Mouse (Mus musculus) liver, adult 2 months (tissue): Measurements from ENCODE around the gene Cdc6. TPM values are rescaled to one million over a fixed set of nuclear protein-coding genes. Genes with fewer than 3 reads are reported as not detected.

ENCODE experiments used
- DNase-seq: peaks from one replicate; pipeline ENCODE4 v3.0.0-alpha.2; 2011; ENCODE audit warnings: low read depth, low spot score; ENCODE audit errors: extremely low read depth
- H3K27ac ChIP-seq: fragments of 200-500 bp; replicated peaks from 2 replicates; pipeline ENCODE4 v1.5.1; 2012; ENCODE audit warnings: low read depth, mild to moderate bottlenecking, control low read depth, inconsistent platforms, low read length; ENCODE audit not compliant: insufficient read depth
- H3K27me3 ChIP-seq: fragments of 200-500 bp; 2 replicates; pipeline ENCODE4 v1.6.1; 2012; ENCODE audit warnings: mild to moderate bottlenecking, moderate library complexity, low read length, inconsistent platforms; ENCODE audit not compliant: control insufficient read depth, insufficient read depth
- H3K36me3 ChIP-seq: fragments of 200-500 bp; 2 replicates; pipeline ENCODE4 v1.6.1; 2012; ENCODE audit warnings: low read length, inconsistent platforms; ENCODE audit not compliant: control insufficient read depth, insufficient read depth
- H3K4me1 ChIP-seq: fragments of 200-500 bp; 2 replicates; pipeline ENCODE4 v1.6.1; 2011; ENCODE audit warnings: low read length; ENCODE audit not compliant: control insufficient read depth, insufficient read depth
- H3K4me3 ChIP-seq: fragments of 200-500 bp; 2 replicates; pipeline ENCODE4 v1.5.1; 2011; ENCODE audit warnings: low read depth, mild to moderate bottlenecking, control low read depth, low read length, moderate library complexity; ENCODE audit not compliant: insufficient read depth
- H3K79me2 ChIP-seq: fragments of 200-500 bp; 2 replicates; pipeline ENCODE4 v1.6.1; 2012; ENCODE audit warnings: inconsistent platforms, mild to moderate bottlenecking, low read length, moderate library complexity; ENCODE audit not compliant: control insufficient read depth, insufficient read depth
- H3K9ac ChIP-seq: fragments of 200-500 bp; 2 replicates; pipeline ENCODE4 v1.6.1; 2012; ENCODE audit warnings: low read depth, mild to moderate bottlenecking, control low read depth, inconsistent platforms, low read length
- CTCF ChIP-seq: fragments of 200-500 bp; IDR thresholded peaks from 2 replicates; pipeline ENCODE4 v1.5.1; 2011; ENCODE audit warnings: low read depth, low read length, control low read depth
- POLR2A ChIP-seq: fragments of 200-500 bp; IDR thresholded peaks from 2 replicates; pipeline ENCODE4 v1.6.1; 2011; ENCODE audit warnings: low read length, control low read depth; ENCODE audit not compliant: insufficient read depth; ENCODE audit errors: extremely low read depth
- WGBS: fragments of 180-500 bp; shearing (Covaris S2); methylation state at CpG from one replicate; pipeline ENCODE4 v1.1.7; 2018; 5-methylcytosine and 5-hydroxymethylcytosine counted together
- polyA plus RNA-seq: library from polyadenylated mRNA; depleted of rRNA; stranded (reverse); fragments of >200 nt; gene quantifications from 2 replicates; pipeline ENCODE4 v1.2.3, GENCODE M21; 2012
- total RNA-seq: library from RNA; depleted of rRNA; stranded (reverse); fragments of >200 nt; gene quantifications from 2 replicates; pipeline ENCODE4 v1.2.3, GENCODE M21; 2014

Gene Cdc6
- total and polyA plus RNA-seq, 2 experiments, result 0.07 to 0.09 TPM

GRCm38 (mm10) chr11:98954373-98954772 lies 46.8 kb downstream of the Cdc6 start:
- H3K79me2 ChIP-seq, result peaks cover 14% of the 10 kb centered on the region; the same call in 1 of the 2 replicates
- H3K36me3 ChIP-seq, result no peaks in the 10 kb centered on the region
- 18% methylated on average over 10 of the region's 10 CpGs for WGBS
- peak; percentile 37 for DNase-seq
- H3K27me3 ChIP-seq, result no peaks in the 10 kb centered on the region
- peak; percentile 77 for TF ChIP-seq CTCF
- TF ChIP-seq POLR2A, result no peak
- peaks cover 42% of the 10 kb centered on the region for H3K4me1 ChIP-seq
- H3K9ac ChIP-seq, result no peak overlapping the region; the same call in 1 of the 2 replicates
- no peak overlapping the region for H3K4me3 ChIP-seq
- no peak overlapping the region for H3K27ac ChIP-seq

- Histone ChIP-seq H3K9ac (no peak overlapping the region; the same call in 1 of the 2 replicates), H3K4me1 (peaks cover 35% of the 10 kb centered on the region)
- no peak for DNase-seq
Observed at GRCm38 (mm10) chr11:98954801-98955706, 47.5 kb downstream of the Cdc6 start.

GRCm38 (mm10) chr11:98955707-98956235 lies 48.2 kb downstream of the Cdc6 start:
- WGBS, result 48% methylated on average over 7 of the region's 7 CpGs
- Histone ChIP-seq H3K79me2 (peaks cover 7% of the 10 kb centered on the region; the same call in 1 of the 2 replicates), H3K9ac (no peak overlapping the region), H3K4me1 (peaks cover 28% of the 10 kb centered on the region), H3K27me3 (no peaks in the 10 kb centered on the region), H3K4me3 (no peak overlapping the region), H3K27ac (no peak overlapping the region), H3K36me3 (no peaks in the 10 kb centered on the region)
- TF ChIP-seq POLR2A, result no peak
- TF ChIP-seq CTCF, result no peak
- DNase-seq, result no peak

More at GRCm38 (mm10) chr11:98954801-98955706, 47.5 kb downstream of the Cdc6 start:
- Histone ChIP-seq H3K36me3 (no peaks in the 10 kb centered on the region), H3K27ac (peak overlapping the region; percentile 6; the same call in 1 of the 2 replicates), H3K4me3 (no peak overlapping the region), H3K27me3 (no peaks in the 10 kb centered on the region), H3K79me2 (peaks cover 7% of the 10 kb centered on the region; the same call in 1 of the 2 replicates)
- 62% methylated on average over 16 of the region's 17 CpGs for WGBS
- TF ChIP-seq POLR2A (no peak), CTCF (no peak)

GRCm38 (mm10) chr11:98956340-98956739 lies 48.7 kb downstream of the Cdc6 start:
- Histone ChIP-seq H3K27ac (no peak overlapping the region), H3K9ac (no peak overlapping the region), H3K79me2 (peaks cover 7% of the 10 kb centered on the region; the same call in 1 of the 2 replicates), H3K4me3 (no peak overlapping the region), H3K36me3 (no peaks in the 10 kb centered on the region), H3K27me3 (no peaks in the 10 kb centered on the region), H3K4me1 (peaks cover 23% of the 10 kb centered on the region)
- TF ChIP-seq POLR2A (no peak), CTCF (no peak)
- WGBS, result 76% methylated on average over 10 of the region's 10 CpGs
- no peak for DNase-seq

- H3K27ac ChIP-seq, result peak overlapping the region; percentile 90
- under 1% methylated on average over 42 of the region's 43 CpGs for WGBS
Observed at GRCm38 (mm10) chr11:98959437-98960312, 52.1 kb downstream of the Cdc6 start.

More at GRCm38 (mm10) chr11:98959437-98960312, 52.1 kb downstream of the Cdc6 start:
- Histone ChIP-seq H3K4me1 (peaks cover 26% of the 10 kb centered on the region), H3K79me2 (peaks cover 6% of the 10 kb centered on the region; the same call in 1 of the 2 replicates), H3K4me3 (peak overlapping the region; percentile 81), H3K36me3 (no peaks in the 10 kb centered on the region), H3K9ac (peak overlapping the region; percentile 82), H3K27me3 (no peaks in the 10 kb centered on the region)
- 0 out of 2 replicates have a peak, but pooled peaks have one; percentile 2 for TF ChIP-seq CTCF
- peak; percentile 90 for TF ChIP-seq POLR2A
- peak; percentile 82 for DNase-seq
